Mouse (Mus musculus): Measurements from ENCODE around the gene Nav3. TPM values are rescaled to one million over a fixed set of nuclear protein-coding genes. Genes with fewer than 3 reads are reported as not detected.

Nav3 gene
- total and polyA plus RNA-seq, 2 experiments from 2014 or later, result 1.4 to 7.7 TPM

- Histone ChIP-seq H3K9ac (replicated peaks; ENCODE audit: low read depth, low read length) (no peak overlapping the region), H3K4me1 (ENCODE audit: control insufficient read depth, insufficient read depth) (no peaks in the 10 kb centered on the region), H3K27ac (ENCODE audit: low read depth) (no peak overlapping the region), H3K4me3 (ENCODE audit: low read depth, low read length) (no peak overlapping the region), H3K27me3 (ENCODE audit: control insufficient read depth, insufficient read depth, low read length) (no peaks in the 10 kb centered on the region), H3K4me2 (ENCODE audit: low read depth, low read length) (no peak overlapping the region), H3K36me3 (replicated peaks; ENCODE audit: control insufficient read depth, insufficient read depth, low read length) (no peaks in the 10 kb centered on the region), H3K9me3 (replicated peaks; ENCODE audit: control insufficient read depth, low read length) (no peaks in the 10 kb centered on the region)
- DNase-seq (ENCODE audit: low spot score) (no peak), ATAC-seq (ENCODE audit: insufficient read depth, low read depth) (no peak)
- no peak for TF ChIP-seq EP300 (IDR thresholded peaks at IDR 0.05; ENCODE audit: low read depth)
- TF ChIP-seq CTCF (IDR thresholded peaks at IDR 0.05; ENCODE audit: low read depth), result no peak
- 71% methylated on average over 6 of the region's 6 CpGs for WGBS
These were observed 656.8 kb downstream of the Nav3 start for GRCm38 (mm10) chr10:109799246-109799645.

GRCm38 (mm10) chr10:109796981-109797380, 659.0 kb downstream of the Nav3 start:
- H3K36me3 ChIP-seq (replicated peaks; ENCODE audit: control insufficient read depth, insufficient read depth, low read length), result no peaks in the 10 kb centered on the region
- H3K27ac ChIP-seq (ENCODE audit: low read depth), result no peak overlapping the region
- H3K9ac ChIP-seq (replicated peaks; ENCODE audit: low read depth, low read length), result no peak overlapping the region
- TF ChIP-seq CTCF (IDR thresholded peaks at IDR 0.05; ENCODE audit: low read depth) (no peak), EP300 (IDR thresholded peaks at IDR 0.05; ENCODE audit: low read depth) (no peak)
- no peak overlapping the region for H3K4me3 ChIP-seq (ENCODE audit: low read depth, low read length)
- no peaks in the 10 kb centered on the region for H3K4me1 ChIP-seq (ENCODE audit: control insufficient read depth, insufficient read depth)
- no peak for DNase-seq (ENCODE audit: low spot score)
- WGBS, result 65% methylated on average over 3 of the region's 3 CpGs
- H3K4me2 ChIP-seq (ENCODE audit: low read depth, low read length), result no peak overlapping the region
- H3K27me3 ChIP-seq (ENCODE audit: control insufficient read depth, insufficient read depth, low read length), result no peaks in the 10 kb centered on the region
- no peaks in the 10 kb centered on the region for H3K9me3 ChIP-seq (replicated peaks; ENCODE audit: control insufficient read depth, low read length)
- ATAC-seq (ENCODE audit: insufficient read depth, low read depth), result no peak

- no peaks in the 10 kb centered on the region for H3K27me3 ChIP-seq (ENCODE audit: control insufficient read depth, insufficient read depth, low read length)
- DNase-seq (ENCODE audit: low spot score), result no peak
- H3K27ac ChIP-seq (ENCODE audit: low read depth), result no peak overlapping the region
- no peak overlapping the region for H3K4me2 ChIP-seq (ENCODE audit: low read depth, low read length)
- TF ChIP-seq EP300 (IDR thresholded peaks at IDR 0.05; ENCODE audit: low read depth) (no peak), CTCF (IDR thresholded peaks at IDR 0.05; ENCODE audit: low read depth) (no peak)
- 83% methylated on average over 4 of the region's 4 CpGs for WGBS
- no peak overlapping the region for H3K4me3 ChIP-seq (ENCODE audit: low read depth, low read length)
- ATAC-seq (ENCODE audit: insufficient read depth, low read depth), result no peak
- no peaks in the 10 kb centered on the region for H3K9me3 ChIP-seq (replicated peaks; ENCODE audit: control insufficient read depth, low read length)
- H3K9ac ChIP-seq (replicated peaks; ENCODE audit: low read depth, low read length), result no peak overlapping the region
- H3K36me3 ChIP-seq (replicated peaks; ENCODE audit: control insufficient read depth, insufficient read depth, low read length), result no peaks in the 10 kb centered on the region
- H3K4me1 ChIP-seq (ENCODE audit: control insufficient read depth, insufficient read depth), result no peaks in the 10 kb centered on the region
These were observed 662.5 kb downstream of the Nav3 start for GRCm38 (mm10) chr10:109793491-109793890.

- Histone ChIP-seq H3K9ac (replicated peaks; ENCODE audit: low read depth, low read length) (no peak overlapping the region), H3K4me3 (ENCODE audit: low read depth, low read length) (no peak overlapping the region), H3K27me3 (ENCODE audit: control insufficient read depth, insufficient read depth, low read length) (no peaks in the 10 kb centered on the region), H3K9me3 (replicated peaks; ENCODE audit: control insufficient read depth, low read length) (no peaks in the 10 kb centered on the region), H3K36me3 (replicated peaks; ENCODE audit: control insufficient read depth, insufficient read depth, low read length) (no peaks in the 10 kb centered on the region), H3K4me2 (ENCODE audit: low read depth, low read length) (no peak overlapping the region), H3K27ac (ENCODE audit: low read depth) (no peak overlapping the region), H3K4me1 (ENCODE audit: control insufficient read depth, insufficient read depth) (no peaks in the 10 kb centered on the region)
- 84% methylated on average over 2 of the region's 2 CpGs for WGBS
- ATAC-seq (ENCODE audit: insufficient read depth, low read depth) (no peak), DNase-seq (ENCODE audit: low spot score) (no peak)
- no peak for TF ChIP-seq CTCF (IDR thresholded peaks at IDR 0.05; ENCODE audit: low read depth)
- TF ChIP-seq EP300 (IDR thresholded peaks at IDR 0.05; ENCODE audit: low read depth), result no peak
These were observed 667.3 kb downstream of the Nav3 start for GRCm38 (mm10) chr10:109788728-109789127.

GRCm38 (mm10) chr10:109779109-109779508, 676.9 kb downstream of the Nav3 start:
- no peak overlapping the region for H3K4me3 ChIP-seq (ENCODE audit: low read depth, low read length)
- no peaks in the 10 kb centered on the region for H3K9me3 ChIP-seq (replicated peaks; ENCODE audit: control insufficient read depth, low read length)
- no peak overlapping the region for H3K9ac ChIP-seq (replicated peaks; ENCODE audit: low read depth, low read length)
- TF ChIP-seq CTCF (IDR thresholded peaks at IDR 0.05; ENCODE audit: low read depth), result no peak
- no peak for TF ChIP-seq EP300 (IDR thresholded peaks at IDR 0.05; ENCODE audit: low read depth)
- no peaks in the 10 kb centered on the region for H3K36me3 ChIP-seq (replicated peaks; ENCODE audit: control insufficient read depth, insufficient read depth, low read length)
- no peak overlapping the region for H3K27ac ChIP-seq (ENCODE audit: low read depth)
- H3K4me2 ChIP-seq (ENCODE audit: low read depth, low read length), result no peak overlapping the region
- 84% methylated on average over 4 of the region's 4 CpGs for WGBS
- ATAC-seq (ENCODE audit: insufficient read depth, low read depth), result no peak
- DNase-seq (ENCODE audit: low spot score), result no peak
- no peaks in the 10 kb centered on the region for H3K4me1 ChIP-seq (ENCODE audit: control insufficient read depth, insufficient read depth)
- no peaks in the 10 kb centered on the region for H3K27me3 ChIP-seq (ENCODE audit: control insufficient read depth, insufficient read depth, low read length)

- H3K36me3 ChIP-seq (replicated peaks; ENCODE audit: control insufficient read depth, insufficient read depth, low read length), result no peaks in the 10 kb centered on the region
- H3K9me3 ChIP-seq (replicated peaks; ENCODE audit: control insufficient read depth, low read length), result no peaks in the 10 kb centered on the region
- no peak overlapping the region for H3K4me2 ChIP-seq (ENCODE audit: low read depth, low read length)
- ATAC-seq (ENCODE audit: insufficient read depth, low read depth), result no peak
- TF ChIP-seq EP300 (IDR thresholded peaks at IDR 0.05; ENCODE audit: low read depth) (no peak), CTCF (IDR thresholded peaks at IDR 0.05; ENCODE audit: low read depth) (no peak)
- no peak for DNase-seq (ENCODE audit: low spot score)
- H3K27me3 ChIP-seq (ENCODE audit: control insufficient read depth, insufficient read depth, low read length), result no peaks in the 10 kb centered on the region
- H3K9ac ChIP-seq (replicated peaks; ENCODE audit: low read depth, low read length), result no peak overlapping the region
- H3K27ac ChIP-seq (ENCODE audit: low read depth), result no peak overlapping the region
- no peaks in the 10 kb centered on the region for H3K4me1 ChIP-seq (ENCODE audit: control insufficient read depth, insufficient read depth)
- 70% methylated on average over 8 of the region's 8 CpGs for WGBS
- H3K4me3 ChIP-seq (ENCODE audit: low read depth, low read length), result no peak overlapping the region
These were observed 686.9 kb downstream of the Nav3 start for GRCm38 (mm10) chr10:109769092-109769491.
